Mouse (Mus musculus) heart, adult 2 months (tissue): ENCODE data around the gene Slc6a6.

Source experiments
- CTCF ChIP-seq: fragments of 200-600 bp; IDR thresholded peaks from 2 replicates; pipeline ENCODE4 v1.8.1; 2022; ENCODE audit warnings: antibody characterized with exemption, mild to moderate bottlenecking, moderate library complexity
- EP300 ChIP-seq: fragments of 200-500 bp; IDR thresholded peaks from 2 replicates; pipeline ENCODE4 v1.6.1; 2011; ENCODE audit warnings: low read depth, low read length, control low read depth; ENCODE audit not compliant: insufficient read depth
- POLR2A ChIP-seq: fragments of 200-500 bp; IDR thresholded peaks from 2 replicates; pipeline ENCODE4 v1.6.1; 2011; ENCODE audit warnings: mild to moderate bottlenecking, low read depth, low read length, control low read depth; ENCODE audit not compliant: insufficient read depth

GRCm38 (mm10) chr6:91773951-91774350 is 90.1 kb downstream of the Slc6a6 start:
- TF ChIP-seq EP300 (no peak), POLR2A (no peak), CTCF (no peak)
